Mouse (Mus musculus) olfactory bulb, adult 2 months (tissue): Measurements from ENCODE around the gene Plvap. TPM values are rescaled to one million over a fixed set of nuclear protein-coding genes. Genes with fewer than 3 reads are reported as not detected.
A peak's percentile ranks its signal among the peaks of the same experiment; 100 is the strongest.
"Not testable (repeated sequence)": the region's sequence is repeated elsewhere in the genome, so short reads cannot be mapped to it uniquely, and the experiment has no call there.

ENCODE experiments used
- H3K27ac ChIP-seq: fragments of 200-500 bp; 2 replicates; pipeline ENCODE4 v1.5.1; 2012; ENCODE audit warnings: low read depth, low read length; ENCODE audit not compliant: insufficient read depth
- H3K4me1 ChIP-seq: fragments of 200-500 bp; 2 replicates; pipeline ENCODE4 v1.6.1; 2012; ENCODE audit warnings: low read length; ENCODE audit not compliant: control insufficient read depth, insufficient read depth
- H3K4me3 ChIP-seq: fragments of 200-500 bp; 2 replicates; pipeline ENCODE4 v1.5.1; 2012; ENCODE audit warnings: mild to moderate bottlenecking, low read depth, low read length, moderate library complexity; ENCODE audit not compliant: insufficient read depth
- CTCF ChIP-seq: fragments of 200-500 bp; IDR thresholded peaks from 2 replicates; pipeline ENCODE4 v1.5.1; 2012; ENCODE audit warnings: low read depth, mild to moderate bottlenecking, low read length, moderate library complexity; ENCODE audit not compliant: insufficient read depth
- POLR2A ChIP-seq: fragments of 200-500 bp; IDR thresholded peaks from 2 replicates; pipeline ENCODE4 v1.6.1; 2012; ENCODE audit warnings: mild to moderate bottlenecking, low read depth, low read length, moderate library complexity; ENCODE audit not compliant: insufficient read depth
- WGBS: fragments of 180-500 bp; shearing (Covaris S2); methylation state at CpG from one replicate; pipeline ENCODE4 v1.1.7; 2018; 5-methylcytosine and 5-hydroxymethylcytosine counted together
- polyA plus RNA-seq: library from polyadenylated mRNA; stranded (reverse); fragments of >200 nt; gene quantifications from 2 replicates; pipeline ENCODE4 v1.2.4, GENCODE M21; 2012; ENCODE audit warnings: low replicate concordance; ENCODE audit not compliant: missing spikeins, insufficient read depth, insufficient read length

Plvap gene
- polyA plus RNA-seq, 1 experiment, result not detected

DNA sequence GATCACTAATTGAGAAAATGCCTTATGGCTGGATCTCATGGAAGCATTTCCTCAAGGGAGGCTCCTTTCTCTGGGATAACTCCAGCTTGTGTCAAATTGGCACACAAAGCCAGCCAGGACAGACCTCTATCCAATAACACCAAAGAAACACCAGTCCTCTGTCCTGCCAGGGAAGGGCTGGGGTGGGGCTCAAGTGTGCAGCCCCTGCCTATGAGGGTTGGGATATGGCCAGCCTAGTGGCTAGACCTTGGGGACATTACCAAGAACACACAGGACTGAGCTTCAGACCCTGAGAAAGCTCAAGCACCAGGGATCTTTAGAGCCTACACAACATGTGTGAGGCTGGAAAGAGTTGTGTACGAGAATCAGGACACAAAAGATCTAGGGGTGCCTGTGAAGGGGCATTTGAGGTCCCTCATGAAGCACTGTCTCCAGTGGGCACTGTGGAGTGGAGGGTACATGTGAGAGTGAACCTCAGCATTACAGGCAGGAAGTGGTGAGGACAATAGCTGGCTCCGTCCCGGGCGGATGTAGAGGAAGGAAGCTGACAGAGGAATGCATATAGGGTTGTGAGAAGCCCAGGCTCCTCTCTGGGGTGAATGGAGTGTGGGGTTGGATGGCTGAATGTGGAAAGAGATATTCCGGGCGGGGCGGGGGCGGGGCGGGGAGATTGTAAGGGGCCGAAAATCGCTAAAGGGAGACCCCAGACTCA lies 17.0 kb upstream of the Plvap start:
- 85% methylated on average over 11 of the region's 11 CpGs for WGBS
- no peak overlapping the region for H3K27ac ChIP-seq
- no peak for TF ChIP-seq POLR2A
- TF ChIP-seq CTCF, result no peak

GRCm38 (mm10) chr8:71527162-71527870 lies 15.8 kb upstream of the Plvap start:
- 79% methylated on average over 3 of the region's 3 CpGs for WGBS
- no peak for TF ChIP-seq CTCF
- Histone ChIP-seq H3K4me3 (no peak overlapping the region), H3K4me1 (peaks cover 3% of the 10 kb centered on the region), H3K27ac (no peak overlapping the region)

More for the DNA sequence above, 17.0 kb upstream of the Plvap start:
- peaks cover 3% of the 10 kb centered on the region for H3K4me1 ChIP-seq
- H3K4me3 ChIP-seq, result no peak overlapping the region

GRCm38 (mm10) chr8:71526272-71526671 lies 14.7 kb upstream of the Plvap start:
- WGBS, result 58% methylated on average over 6 of the region's 6 CpGs
- H3K4me1 ChIP-seq, result peaks cover 6% of the 10 kb centered on the region
- H3K27ac ChIP-seq, result no peak overlapping the region
- no peak for TF ChIP-seq CTCF
- TF ChIP-seq POLR2A, result no peak
- no peak overlapping the region for H3K4me3 ChIP-seq

DNA sequence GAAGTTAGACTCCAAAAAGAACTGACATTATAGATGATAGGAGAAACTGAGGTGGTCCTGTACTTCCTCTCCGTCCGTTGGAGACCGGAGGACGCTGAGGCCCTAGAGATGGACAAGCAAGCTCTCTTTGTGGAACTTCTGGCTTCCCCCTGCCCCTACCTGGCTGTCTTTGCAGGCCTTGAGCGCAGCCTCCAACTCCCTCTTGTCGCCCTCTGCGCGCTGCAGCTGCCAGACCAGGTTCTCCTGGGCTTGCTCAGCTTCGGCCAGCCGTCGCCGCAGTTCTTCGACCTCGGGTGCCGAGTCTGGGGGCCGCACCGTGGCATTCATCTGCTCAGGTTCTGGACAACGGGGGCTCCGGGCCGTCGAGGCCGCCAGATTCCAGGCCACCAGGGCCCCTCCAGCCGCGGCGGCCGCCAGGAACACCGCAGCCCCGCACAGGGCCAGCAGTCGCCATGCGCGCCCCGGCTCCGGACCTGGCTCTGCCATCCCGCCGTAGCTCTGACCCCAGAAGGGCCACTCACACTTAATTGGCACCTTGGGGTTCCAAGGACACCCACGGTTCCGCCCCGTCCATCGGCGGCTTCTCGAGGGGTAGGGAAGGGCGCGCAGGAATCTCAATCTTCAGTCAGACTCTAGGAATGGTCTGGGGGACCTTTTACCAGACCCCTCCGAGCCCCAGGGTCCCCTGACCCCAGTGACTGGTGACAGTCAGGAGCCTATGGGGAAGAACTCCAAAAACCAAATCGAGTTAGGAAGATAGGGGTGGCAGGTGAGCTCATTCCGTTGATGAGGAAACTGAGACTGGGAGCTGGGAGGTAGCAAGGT lies 13.9 kb upstream of the Plvap start, which contains the start of gene Ccdc194:
Gene Ccdc194 (minus strand): TSS at position 486 of the 825 bp plus-strand sequence.
- no peak within 1 kb of the TSS for H3K27ac ChIP-seq
- TF ChIP-seq POLR2A, result no peak
- no peak for TF ChIP-seq CTCF
- WGBS, result 20% methylated on average over 46 of the region's 46 CpGs
- H3K4me1 ChIP-seq, result peaks cover 6% of the 10 kb centered on the region
- no peak within 1 kb of the TSS for H3K4me3 ChIP-seq

- 3% methylated on average over 17 of the region's 17 CpGs for WGBS
- TF ChIP-seq CTCF (peak; percentile 67), POLR2A (no peak)
- peaks cover 6% of the 10 kb centered on the region for H3K4me1 ChIP-seq
- no peak overlapping the region for H3K27ac ChIP-seq
- H3K4me3 ChIP-seq, result no peak overlapping the region
These were observed 10.1 kb upstream of the Plvap start for GRCm38 (mm10) chr8:71521634-71522033.

DNA sequence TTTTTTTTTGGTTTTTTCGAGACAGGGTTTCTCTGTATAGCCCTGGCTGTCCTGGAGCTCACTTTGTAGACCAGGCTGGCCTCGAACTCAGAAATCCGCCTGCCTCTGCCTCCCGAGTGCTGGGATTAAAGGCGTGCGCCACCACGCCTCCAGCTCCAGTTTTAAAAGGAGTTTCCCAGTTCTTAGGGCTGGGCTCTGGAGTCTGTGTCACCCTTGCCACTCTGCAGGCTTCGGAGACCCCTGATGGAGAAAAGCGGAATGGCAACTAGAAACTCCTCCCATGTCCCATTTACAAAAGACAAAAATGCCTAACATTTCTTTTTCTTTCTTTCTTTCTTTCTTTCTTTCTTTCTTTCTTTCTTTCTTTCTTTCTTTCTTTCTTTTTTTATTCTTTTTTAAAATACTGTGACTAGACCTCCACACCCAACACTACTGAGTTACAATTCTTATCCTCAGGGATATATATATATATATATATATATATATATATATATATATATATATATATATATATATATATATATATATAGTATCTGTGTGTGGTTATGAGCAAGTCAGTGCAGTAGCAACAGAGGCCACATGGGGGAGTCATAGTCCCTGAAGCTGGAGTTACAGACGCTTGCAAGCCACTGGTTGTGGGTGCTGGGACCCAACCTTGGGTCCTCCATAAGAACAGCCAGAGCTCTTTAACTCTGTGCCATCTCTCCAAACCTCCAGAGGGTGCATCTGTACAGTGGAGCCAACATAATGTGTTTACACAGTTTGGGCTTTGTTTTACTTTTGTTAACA lies 7.7 kb upstream of the Plvap start:
- H3K4me1 ChIP-seq, H3K27ac ChIP-seq, H3K4me3 ChIP-seq: not testable (repeated sequence)
- 27% methylated on average over 9 of the region's 10 CpGs for WGBS
- TF ChIP-seq CTCF, result 0 out of 2 replicates have a peak, but pooled peaks have one; percentile 23

- Histone ChIP-seq H3K4me1 (0 out of 2 replicates have a peak, but pooled peaks cover 3% of the 10 kb centered on the region), H3K4me3 (no peak overlapping the region), H3K27ac (no peak overlapping the region)
- WGBS, result 51% methylated on average over 6 of the region's 6 CpGs
- no peak for TF ChIP-seq CTCF
- no peak for TF ChIP-seq POLR2A
These were observed 5.2 kb upstream of the Plvap start for GRCm38 (mm10) chr8:71516786-71517185.

DNA sequence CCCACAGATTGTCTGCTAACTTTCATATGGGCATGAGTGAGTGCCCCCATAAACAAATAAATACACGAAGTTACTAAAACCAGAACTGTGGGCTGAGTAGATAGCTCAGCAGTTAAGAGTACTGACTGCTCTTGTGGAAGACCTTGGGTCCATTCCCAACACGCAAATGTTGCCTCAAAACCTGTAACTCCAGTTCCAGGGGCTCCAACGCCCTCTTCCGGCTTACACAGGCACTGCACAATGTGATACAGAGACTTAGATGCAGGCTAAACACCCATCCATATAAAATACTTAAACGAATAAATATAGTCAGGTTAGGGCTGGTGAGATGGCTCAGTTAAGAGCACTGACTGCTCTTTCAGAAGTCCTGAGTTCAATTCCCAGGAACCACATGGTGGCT lies 3.5 kb upstream of the Plvap start:
- H3K4me1 ChIP-seq, result no peaks in the 10 kb centered on the region
- TF ChIP-seq POLR2A (no peak), CTCF (no peak)
- WGBS, result 63% methylated on average over 5 of the region's 5 CpGs
- H3K4me3 ChIP-seq, result no peak overlapping the region
- no peak overlapping the region for H3K27ac ChIP-seq
